Mouse (Mus musculus): ENCODE data around the gene Mib2. TPM values are rescaled to one million over a fixed set of nuclear protein-coding genes. Genes with fewer than 3 reads are reported as not detected.
"Not testable (repeated sequence)": the region's sequence is repeated elsewhere in the genome, so short reads cannot be mapped to it uniquely, and the experiment has no call there.

The Mib2 gene
- 10 to 100 TPM; 36.3 to 40.4 TPM for total RNA-seq (2021)
- long read RNA-seq, experiment 1, transcript Mib2-201 (19 exons, 3,642 nt): major isoform, 8 of 73 reads
- long read RNA-seq, experiment 1, partial matches to known transcripts: 13 of 73 reads
- long read RNA-seq, experiment 1, other reads (novel, unspliced or antisense): 52 of 73 reads
- long read RNA-seq, experiment 2, partial matches to known transcripts: 11 of 49 reads
- long read RNA-seq, experiment 2, other reads (novel, unspliced or antisense): 37 of 49 reads

GRCm38 (mm10) chr4:155668689-155669597 lies at the start of gene Mib2:
Mib2 (minus strand) TSS chr4:155669198.
- peak; percentile 97 for DNase-seq

- peak; percentile 18 for DNase-seq
Measured at GRCm38 (mm10) chr4:155710521-155711252, 41.7 kb upstream of the Mib2 start.

- no peak for DNase-seq
Measured at GRCm38 (mm10) chr4:155708988-155709387, 40.0 kb upstream of the Mib2 start.

GRCm38 (mm10) chr4:155708582-155708981 lies 39.6 kb upstream of the Mib2 start:
- DNase-seq: no peak

- no peak for DNase-seq
Measured at GRCm38 (mm10) chr4:155705592-155705929, 36.6 kb upstream of the Mib2 start.

DNA sequence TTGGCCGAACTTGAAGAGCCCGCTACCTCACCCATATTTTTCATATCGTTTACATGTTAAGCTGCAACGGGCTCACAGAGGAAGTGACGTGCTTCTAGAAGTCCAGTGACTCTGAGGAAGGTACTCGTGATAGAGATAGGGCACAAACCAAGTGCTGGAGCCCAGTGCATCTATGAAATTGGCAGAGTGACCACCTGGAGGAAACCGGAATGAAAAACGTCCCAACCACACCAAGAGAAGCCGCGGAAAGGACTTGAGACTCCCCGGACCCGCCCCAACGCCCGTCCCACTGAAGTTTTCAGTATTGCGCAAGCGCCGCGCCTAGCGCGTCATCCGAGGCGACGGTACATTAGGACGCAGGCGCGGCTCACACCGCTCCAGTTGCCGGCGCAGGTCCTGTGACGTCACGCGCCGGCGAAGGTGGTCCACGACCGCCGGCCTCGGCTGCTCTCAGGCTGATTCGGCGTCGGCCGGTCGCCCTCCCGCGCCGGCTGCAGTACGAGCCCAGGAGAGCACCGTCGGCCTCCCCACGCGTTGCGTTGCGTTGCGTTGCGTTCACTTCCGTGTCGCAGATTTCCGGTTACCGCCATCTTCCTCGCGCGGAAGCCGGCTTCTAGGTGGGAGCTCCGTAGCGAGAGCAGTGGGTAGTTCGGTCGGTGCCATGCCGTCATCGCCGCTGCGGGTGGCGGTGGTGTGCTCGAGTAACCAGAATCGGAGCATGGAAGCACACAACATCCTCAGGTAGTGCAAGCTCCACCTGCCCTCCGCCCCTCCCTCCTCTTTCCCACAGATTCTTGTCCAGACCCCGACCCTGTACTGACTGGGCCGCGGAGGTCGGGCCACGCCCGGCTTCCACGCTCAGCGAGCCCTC lies 36.0 kb upstream of the Mib2 start, which contains the start of gene Ssu72:
Gene Ssu72 (plus strand): TSS at position 80 of the 871 bp plus-strand sequence.
- DNase-seq: peak; percentile 95

- DNase-seq: no peak
Measured at GRCm38 (mm10) chr4:155703425-155703929, 34.5 kb upstream of the Mib2 start.

GRCm38 (mm10) chr4:155700425-155700824 lies 31.4 kb upstream of the Mib2 start:
- peak; percentile 15 for DNase-seq

GRCm38 (mm10) chr4:155696261-155697255 lies 27.6 kb upstream of the Mib2 start:
- DNase-seq: peak; percentile 74

GRCm38 (mm10) chr4:155695531-155696062 lies 26.6 kb upstream of the Mib2 start:
- peak; percentile 30 for DNase-seq

DNA sequence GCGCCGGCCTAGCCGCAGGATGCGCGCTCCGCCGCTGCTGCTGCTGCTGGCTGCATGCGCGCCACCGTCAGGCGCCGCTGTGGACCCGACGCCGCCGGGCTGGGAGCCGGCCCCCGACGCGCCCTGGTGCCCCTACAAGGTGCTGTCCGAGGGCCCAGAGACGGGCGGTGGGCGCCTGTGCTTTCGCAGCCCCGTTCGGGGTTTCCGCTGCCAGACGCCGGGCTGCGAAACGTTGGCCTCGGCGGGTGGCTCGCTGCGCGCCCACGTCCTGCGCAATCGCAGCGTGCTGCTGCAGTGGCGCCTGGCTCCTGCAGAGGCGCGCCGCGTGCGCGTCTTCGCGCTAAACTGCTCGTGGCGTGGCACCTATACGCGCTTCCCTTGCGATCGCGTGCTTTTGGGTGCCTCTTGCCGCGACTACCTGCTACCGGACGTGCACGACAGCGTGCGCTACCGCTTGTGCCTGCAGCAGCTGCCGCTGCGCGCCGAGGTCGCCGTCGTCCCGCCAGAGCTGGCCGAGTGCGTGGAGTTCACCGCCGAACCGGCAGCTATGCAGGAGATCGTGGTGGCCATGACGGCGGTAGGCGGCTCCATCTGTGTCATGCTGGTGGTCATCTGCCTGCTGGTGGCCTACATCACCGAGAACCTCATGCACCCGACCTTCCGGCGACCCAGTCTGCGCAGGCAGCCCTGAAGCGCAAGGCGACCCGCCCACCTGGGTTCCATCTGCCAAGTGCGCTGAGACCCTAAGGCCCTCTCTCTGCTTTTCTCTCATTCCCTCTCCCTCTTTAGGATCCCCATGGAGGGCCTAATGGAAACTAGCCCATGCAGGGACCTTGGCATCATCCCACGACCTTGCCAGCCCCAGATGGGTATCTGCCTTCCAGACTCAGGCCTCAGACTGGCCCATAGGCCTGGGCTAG lies 25.7 kb upstream of the Mib2 start:
- peak; percentile 75 for DNase-seq

- DNase-seq: peak; percentile 86
Measured at GRCm38 (mm10) chr4:155694111-155694481, 25.1 kb upstream of the Mib2 start, which contains the start of gene Fndc10. Fndc10 (plus strand) TSS chr4:155694342.

GRCm38 (mm10) chr4:155692421-155692820 lies 23.4 kb upstream of the Mib2 start:
- no peak for DNase-seq

- no peak for DNase-seq
Measured at GRCm38 (mm10) chr4:155690571-155691375, 21.8 kb upstream of the Mib2 start.

DNA sequence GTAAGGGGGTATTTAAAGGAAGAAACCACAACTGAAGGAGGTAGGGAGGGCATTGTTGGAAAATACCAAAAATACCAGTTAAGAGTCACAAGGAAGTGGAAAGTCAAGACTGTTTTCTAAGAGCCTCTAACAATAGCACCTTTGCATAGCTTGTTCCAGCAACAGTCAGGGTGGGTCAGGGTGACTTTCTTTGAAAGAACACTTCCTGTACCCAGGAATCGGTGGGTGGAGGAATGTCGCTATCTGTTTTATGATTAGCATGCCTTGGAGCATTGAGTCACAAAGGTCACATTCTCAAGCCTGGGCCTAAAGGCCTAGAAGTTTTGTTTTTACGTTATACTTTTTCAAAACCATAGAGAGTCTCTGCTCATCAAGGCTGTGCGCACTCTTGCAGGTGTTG lies 18.8 kb upstream of the Mib2 start:
- not testable (repeated sequence) for DNase-seq

GRCm38 (mm10) chr4:155683670-155684277 lies 14.8 kb upstream of the Mib2 start:
- DNase-seq: not testable (repeated sequence)

DNA sequence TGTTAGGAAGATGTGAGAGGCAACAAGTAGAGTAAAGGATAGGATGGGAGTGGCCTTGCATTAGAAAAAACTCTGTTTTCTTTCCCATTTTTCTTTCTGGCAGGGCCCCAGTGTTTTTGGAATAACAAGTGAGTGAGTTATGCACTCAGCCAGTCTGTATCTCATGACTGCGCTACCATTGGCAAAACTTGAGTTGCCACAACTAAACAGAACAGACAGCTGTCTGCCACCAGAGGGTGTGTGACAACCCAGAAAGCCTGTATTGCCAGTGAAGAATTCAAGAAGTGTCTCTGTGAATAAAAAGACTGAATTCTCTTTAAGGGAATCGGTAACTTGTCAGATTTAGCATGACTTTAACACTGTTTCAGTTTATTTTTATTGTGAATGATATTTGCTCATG lies 7.0 kb upstream of the Mib2 start:
- no peak for DNase-seq
